Mouse (Mus musculus) liver, postnatal 0 days (tissue): ENCODE results near the gene Gm49486.

Experiments
- CTCF ChIP-seq: sonication (generic); IDR thresholded peaks from 2 replicates; pipeline ENCODE4 v1.5.1; 2016; ENCODE audit warnings: antibody characterized with exemption, low read depth
- EP300 ChIP-seq: IDR thresholded peaks from 2 replicates; pipeline ENCODE4 v1.6.1; 2016; ENCODE audit warnings: antibody characterized with exemption, low read depth, mild to moderate bottlenecking

DNA sequence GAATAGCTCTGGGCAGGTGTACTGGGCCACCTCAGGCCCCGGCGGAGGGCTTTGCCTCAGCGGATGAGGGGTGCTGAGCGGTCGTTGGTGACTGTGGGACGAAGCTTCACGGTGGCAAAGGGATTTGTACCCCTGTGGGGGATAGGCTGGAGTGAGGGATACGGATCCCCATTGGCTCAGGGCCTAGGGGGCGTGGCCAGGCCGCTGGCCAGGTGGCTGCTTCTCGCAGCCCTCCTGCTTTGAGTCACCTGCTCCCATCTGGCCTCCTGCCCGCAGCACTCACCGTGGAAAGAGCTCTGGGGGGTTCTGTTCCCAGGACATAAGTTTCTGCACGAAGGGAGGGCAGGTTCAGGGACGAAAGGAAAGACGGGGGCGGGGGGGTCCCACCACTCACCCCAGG, 29.3 kb downstream of the Gm49486 start:
- no peak for TF ChIP-seq CTCF
- no peak for TF ChIP-seq EP300
